8 mouse cellular contexts compared by ENCODE assay signal in genomic region chr15:79879319-79879718, GRCm38 (mm10). TPM values are rescaled to one million over a fixed set of nuclear protein-coding genes. Genes with fewer than 3 reads are reported as not detected.
DNase-seq lines count a peak whose midpoint lies in the region; ATAC-seq and TF ChIP-seq lines count a peak whose summit lies in the region.
"Had no signal": no experiment of that assay in that cellular context is flagged by ENCODE, and none has a peak within 500 bp of the region (broad histone marks: within the 10 kb centered on the region; RNA-seq: fewer than 3 reads in every experiment).

No protein-coding gene starts in this region.

- H3K27me3 ChIP-seq in Patski: peaks cover 11% of the 10 kb centered on the region
- H3K27me3 ChIP-seq in intestine, embryonic 15.5 days (replicated peaks): no peaks in the 10 kb centered on the region

- no peak for TF ChIP-seq POLR2A in olfactory bulb, adult 2 months (IDR thresholded peaks at IDR 0.05; ENCODE audit: insufficient read depth, low read depth, low read length)

- CTCF ChIA-PET in Patski (lab: Charles Lee): interaction anchor here (2.1 kb wide), 1 partner anchor 49 kb away, joined by 7 read pairs; no protein-coding TSS in a partner anchor

- peak overlapping the region; percentile 0; the same call in 1 of the 2 replicates for H3K4me2 ChIP-seq in intestine, embryonic 15.5 days (replicated peaks)
- H3K4me2 ChIP-seq: liver, embryonic 13.5 days had no signal

- intact Hi-C loops in left cerebral cortex, adult 2 months (cut with DNase I): no loop called here

- peak; percentile 79 for DNase-seq in Patski (ENCODE audit: low read depth, low spot score)
- DNase-seq in brain, embryonic 18.5 days (ENCODE audit: low read depth, low spot score): peak; percentile 69
- DNase-seq in gastrocnemius, adult 18-20 months (ENCODE audit: low spot score): peak; percentile 59
- peak; percentile 57 to 64 for DNase-seq in left cerebral cortex, adult 2 months (ENCODE audit: extremely low spot score in 1 of 2, low spot score in 2 of 2)
- DNase-seq in thymus, postnatal 25 days: no peak
- DNase-seq: liver, embryonic 13.5 days had no signal

- no peak overlapping the region for H3K4me3 ChIP-seq in intestine, embryonic 15.5 days (replicated peaks)
- H3K4me3 ChIP-seq in left cerebral cortex, adult 2 months: no peak overlapping the region; the same call in 1 of the 2 replicates
- no peak overlapping the region for H3K4me3 ChIP-seq in olfactory bulb, adult 2 months (ENCODE audit: insufficient read depth, low read depth, low read length)
- H3K4me3 ChIP-seq: liver, embryonic 13.5 days had no signal

- in situ Hi-C loops in Patski (cut with MboI; ENCODE audit: low pct_unique_long_range_greater_than_20kb): loop anchor here (5.0 to 25.0 kb wide), 2 partner anchors 107 to 667 kb away; no protein-coding TSS in a partner anchor

- WGBS in intestine, embryonic 15.5 days: 20% methylated on average over 13 of the region's 13 CpGs
- 13% methylated on average over 13 of the region's 13 CpGs for WGBS in olfactory bulb, adult 2 months

- H3K9ac ChIP-seq in intestine, embryonic 15.5 days: no peak overlapping the region
- H3K9ac ChIP-seq: liver, embryonic 13.5 days had no signal

- peaks cover 6% of the 10 kb centered on the region for H3K4me1 ChIP-seq in intestine, embryonic 15.5 days (replicated peaks)
- H3K4me1 ChIP-seq in olfactory bulb, adult 2 months (ENCODE audit: control insufficient read depth, insufficient read depth, low read length): peaks cover 15% of the 10 kb centered on the region

- peak; percentile 61 for ATAC-seq in Patski
- peak; percentile 77 for ATAC-seq in intestine, embryonic 15.5 days

- H3K27ac ChIP-seq in intestine, embryonic 15.5 days: peak overlapping the region; percentile 54
- peak overlapping the region; percentile 63 for H3K27ac ChIP-seq in left cerebral cortex, adult 2 months
- 0 out of 2 replicates have a peak overlapping the region, but pooled peaks have one; percentile 36 for H3K27ac ChIP-seq in olfactory bulb, adult 2 months (ENCODE audit: insufficient read depth, low read depth, low read length)
- H3K27ac ChIP-seq: liver, embryonic 13.5 days had no signal

- no peaks in the 10 kb centered on the region for H3K36me3 ChIP-seq in intestine, embryonic 15.5 days
- H3K36me3 ChIP-seq: liver, embryonic 13.5 days had no signal

- no peak for TF ChIP-seq CTCF in Patski (IDR thresholded peaks at IDR 0.05)
- no peak for TF ChIP-seq CTCF in left cerebral cortex, adult 2 months (IDR thresholded peaks at IDR 0.05)
- no peak for TF ChIP-seq CTCF in olfactory bulb, adult 2 months (IDR thresholded peaks at IDR 0.05; ENCODE audit: insufficient read depth, low read depth, low read length)

- no peaks in the 10 kb centered on the region for H3K9me3 ChIP-seq in intestine, embryonic 15.5 days
- H3K9me3 ChIP-seq: liver, embryonic 13.5 days had no signal

- POLR2A ChIA-PET in Patski (lab: Charles Lee): no interaction called here

RNA-seq across cellular contexts. Expression of gene Apobec3, which starts 12.1 kb away (rescaled TPM):
- polyA plus RNA-seq in Patski (2021): 10.5 TPM
- 1 to 10 TPM; 1.6 to 2.3 TPM for total RNA-seq in gastrocnemius, adult 18-20 months (2021)
- 13.1 and 15.4 TPM in 2 replicates for polyA plus RNA-seq in intestine, embryonic 15.5 days (2015; fragmentation: Nextera tagmentation; extraction: Ambion mirVana)
- total RNA-seq in left cerebral cortex, adult 2 months (2021): 1 to 10 TPM; 5.1 to 6.1 TPM
- 702 TPM in 1 of 2 replicates, not detected in the other for polyA plus RNA-seq in olfactory bulb, adult 2 months (2012; ENCODE audit: insufficient read depth, insufficient read length, low replicate concordance, missing spikeins)

RNA-seq across cellular contexts. Expression of gene Cbx6, which starts 44.8 kb away (rescaled TPM):
- 75.9 TPM for polyA plus RNA-seq in Patski (2021)
- 1 to 10 TPM; 7.0 to 7.8 TPM for total RNA-seq in gastrocnemius, adult 18-20 months (2021)
- polyA plus RNA-seq in intestine, embryonic 15.5 days (2015; fragmentation: Nextera tagmentation; extraction: Ambion mirVana): 39.1 and 39.7 TPM in 2 replicates
- total RNA-seq in left cerebral cortex, adult 2 months (2021): 100 to 1,000 TPM; 370 to 387 TPM
- not detected in 2 replicates for polyA plus RNA-seq in olfactory bulb, adult 2 months (2012; ENCODE audit: insufficient read depth, insufficient read length, low replicate concordance, missing spikeins)

RNA-seq across cellular contexts. Expression of gene Npcd, which starts 45.3 kb away (rescaled TPM):
- 2.1 TPM for polyA plus RNA-seq in Patski (2021)
- total RNA-seq in gastrocnemius, adult 18-20 months (2021): under 1 TPM in 1 of 2 experiments, not detected in 1; 0.55 TPM
- polyA plus RNA-seq in intestine, embryonic 15.5 days (2015; fragmentation: Nextera tagmentation; extraction: Ambion mirVana): 0.23 and 0.27 TPM in 2 replicates
- total RNA-seq in left cerebral cortex, adult 2 months (2021): 10 to 100 TPM in 1 of 2 experiments, 1 to 10 TPM in 1; 9.7 to 19.7 TPM
- polyA plus RNA-seq in olfactory bulb, adult 2 months (2012; ENCODE audit: insufficient read depth, insufficient read length, low replicate concordance, missing spikeins): not detected in 2 replicates
- polyA plus RNA-seq: liver, embryonic 13.5 days had no signal

Comparison
In these comparisons a context has a peak if more than half of its experiments do, and no peak if none do; other contexts are left out.
1. RNA of gene Apobec3, which starts 12.1 kb away (polyA plus RNA-seq): 702 TPM in olfactory bulb, adult 2 months; 13.1 to 15.4 TPM in intestine, embryonic 15.5 days and 10.5 TPM in Patski (single experiment); every median in the first group is over 10 times any median in the second.
2. Peak in every context shown above with its lines, with median percentiles within 50 percentile points of each other: H3K27ac ChIP-seq.